Mouse (Mus musculus) urinary bladder, postnatal 10 days (tissue): Measurements from ENCODE around the gene Ebpl.
"Not testable (repeated sequence)": the region's sequence is repeated elsewhere in the genome, so short reads cannot be mapped to it uniquely, and the experiment has no call there.

Source experiments
- DNase-seq: peaks from one replicate; pipeline ENCODE4 v3.0.0; 2022; ENCODE audit warnings: low spot score

Gene Ebpl

GRCm38 (mm10) chr14:61327618-61328450 lies 32.4 kb downstream of the Ebpl start:
- DNase-seq = no peak

- not testable (repeated sequence) for DNase-seq
These were observed 33.2 kb downstream of the Ebpl start for GRCm38 (mm10) chr14:61327007-61327406.

- no peak for DNase-seq
These were observed 37.5 kb downstream of the Ebpl start for GRCm38 (mm10) chr14:61322740-61323139.

- DNase-seq = no peak
These were observed 39.0 kb downstream of the Ebpl start for GRCm38 (mm10) chr14:61321200-61321599.

GRCm38 (mm10) chr14:61320765-61321164 lies 39.5 kb downstream of the Ebpl start:
- no peak for DNase-seq

GRCm38 (mm10) chr14:61316861-61317260 lies 43.4 kb downstream of the Ebpl start:
- no peak for DNase-seq

GRCm38 (mm10) chr14:61310963-61311362 lies 49.3 kb downstream of the Ebpl start:
- no peak for DNase-seq

- no peak for DNase-seq
These were observed 50.0 kb downstream of the Ebpl start for GRCm38 (mm10) chr14:61310036-61310772.

- DNase-seq = no peak
These were observed 50.6 kb downstream of the Ebpl start, which contains the start of gene Arl11 for GRCm38 (mm10) chr14:61309593-61309992. Gene Arl11, plus strand, starts transcription at chr14:61309753.

- no peak for DNase-seq
These were observed 56.1 kb downstream of the Ebpl start for GRCm38 (mm10) chr14:61303969-61304609.

GRCm38 (mm10) chr14:61302428-61302827 lies 57.8 kb downstream of the Ebpl start:
- no peak for DNase-seq

GRCm38 (mm10) chr14:61301323-61301722 lies 58.9 kb downstream of the Ebpl start:
- DNase-seq = no peak

- DNase-seq = no peak
These were observed 60.4 kb downstream of the Ebpl start for GRCm38 (mm10) chr14:61299810-61300209.

GRCm38 (mm10) chr14:61294738-61295079 lies 65.5 kb downstream of the Ebpl start:
- no peak for DNase-seq

GRCm38 (mm10) chr14:61293884-61294737 lies 66.1 kb downstream of the Ebpl start:
- no peak for DNase-seq

- no peak for DNase-seq
These were observed 69.6 kb downstream of the Ebpl start for GRCm38 (mm10) chr14:61290664-61291063.

- no peak for DNase-seq
These were observed 71.5 kb downstream of the Ebpl start for GRCm38 (mm10) chr14:61288606-61289286.
